Mouse (Mus musculus) CD4-positive, CD25-positive, alpha-beta regulatory T cell, adult 2 months (primary cell): Measurements from ENCODE around the gene Myh9.
"Not testable (repeated sequence)": the region's sequence is repeated elsewhere in the genome, so short reads cannot be mapped to it uniquely, and the experiment has no call there.

Experiments used
- DNase-seq: peaks from one replicate; pipeline ENCODE4 v3.0.0-alpha.2; 2012; ENCODE audit warnings: low read depth, low spot score

The Myh9 gene

DNA sequence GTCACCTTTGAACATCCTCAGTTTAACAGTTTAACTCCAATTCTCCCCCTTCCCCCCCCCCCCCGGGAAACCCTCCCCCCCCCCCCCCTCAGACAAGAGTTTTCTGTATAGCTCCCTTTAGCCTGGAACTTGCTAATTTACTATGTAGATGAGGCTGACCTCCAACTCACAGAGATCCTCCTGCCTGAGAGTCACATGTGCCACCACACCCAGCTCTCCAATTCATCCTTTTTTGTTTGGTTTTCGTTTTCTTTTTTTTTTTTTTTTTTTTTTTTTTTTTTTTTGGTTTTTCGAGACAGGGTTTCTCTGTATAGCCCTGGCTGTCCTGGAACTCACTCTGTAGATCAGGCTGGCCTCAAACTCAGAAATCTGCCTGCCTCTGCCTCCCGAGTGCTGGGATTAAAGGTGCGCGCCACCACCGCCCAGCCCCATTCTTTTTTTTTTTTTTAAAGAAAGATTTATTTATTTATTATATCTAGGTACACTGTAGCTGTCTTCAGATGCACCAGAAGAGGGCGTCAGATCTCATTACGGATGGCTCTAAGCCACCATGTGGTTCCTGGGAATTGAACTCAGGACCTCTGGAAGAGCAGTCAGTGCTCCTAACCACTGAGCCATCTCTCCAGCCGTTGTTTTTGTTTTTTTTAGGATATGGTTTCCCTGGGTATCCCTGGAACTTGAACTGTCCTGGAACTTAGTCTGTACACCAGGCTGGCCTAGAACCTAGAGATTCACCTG lies 25.4 kb upstream of the Myh9 start:
- not testable (repeated sequence) for DNase-seq

- no peak for DNase-seq
Observed at GRCm38 (mm10) chr15:77866583-77867220, 24.7 kb upstream of the Myh9 start.

GRCm38 (mm10) chr15:77864063-77864758 lies 22.2 kb upstream of the Myh9 start:
- no peak for DNase-seq

DNA sequence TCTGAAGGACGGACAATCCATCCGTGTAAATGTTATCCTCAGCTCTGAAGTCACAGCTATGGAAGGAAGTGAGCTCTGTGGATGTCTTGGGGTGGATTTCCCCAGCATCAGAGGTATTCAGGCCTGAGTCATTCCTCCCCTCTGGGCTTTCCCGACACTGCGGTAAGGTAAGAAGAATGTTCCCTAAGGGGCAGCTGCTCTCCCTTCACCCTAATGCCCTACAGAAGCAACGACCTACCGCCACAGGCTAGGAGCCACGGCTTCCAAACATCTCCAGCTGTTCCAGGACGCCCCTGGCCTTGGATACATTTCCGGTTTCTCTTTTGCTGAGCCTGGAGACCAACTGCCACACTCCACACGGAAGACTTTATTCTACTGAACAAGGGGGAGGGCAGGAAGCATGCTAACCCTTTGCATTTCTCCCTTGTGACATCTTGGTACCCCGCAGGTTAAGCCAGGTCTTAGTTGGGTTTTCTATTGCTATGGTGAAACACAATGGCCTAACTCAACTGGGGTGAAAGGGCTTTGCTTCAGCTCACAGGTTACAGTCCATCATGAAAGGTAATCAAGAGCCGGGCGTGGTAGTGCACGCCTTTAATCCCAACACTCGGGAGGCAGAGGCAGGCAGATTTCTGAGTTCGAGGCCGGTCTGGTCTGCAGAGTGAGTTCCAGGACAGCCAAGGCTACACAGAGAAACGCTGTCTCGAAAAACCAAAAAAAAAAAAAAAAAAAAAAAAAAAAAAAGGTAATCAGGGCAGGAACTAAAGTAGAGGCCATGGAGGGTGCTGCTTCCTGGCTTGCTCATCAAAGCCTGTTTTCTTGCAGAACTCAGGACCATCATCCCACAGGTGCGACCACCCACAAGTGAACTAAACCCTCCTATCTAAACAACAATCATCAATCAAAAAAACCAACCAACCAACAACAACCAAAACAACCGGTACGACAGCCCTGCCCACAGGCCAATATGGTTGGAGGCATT lies 21.3 kb upstream of the Myh9 start:
- DNase-seq = peak; percentile 50

DNA sequence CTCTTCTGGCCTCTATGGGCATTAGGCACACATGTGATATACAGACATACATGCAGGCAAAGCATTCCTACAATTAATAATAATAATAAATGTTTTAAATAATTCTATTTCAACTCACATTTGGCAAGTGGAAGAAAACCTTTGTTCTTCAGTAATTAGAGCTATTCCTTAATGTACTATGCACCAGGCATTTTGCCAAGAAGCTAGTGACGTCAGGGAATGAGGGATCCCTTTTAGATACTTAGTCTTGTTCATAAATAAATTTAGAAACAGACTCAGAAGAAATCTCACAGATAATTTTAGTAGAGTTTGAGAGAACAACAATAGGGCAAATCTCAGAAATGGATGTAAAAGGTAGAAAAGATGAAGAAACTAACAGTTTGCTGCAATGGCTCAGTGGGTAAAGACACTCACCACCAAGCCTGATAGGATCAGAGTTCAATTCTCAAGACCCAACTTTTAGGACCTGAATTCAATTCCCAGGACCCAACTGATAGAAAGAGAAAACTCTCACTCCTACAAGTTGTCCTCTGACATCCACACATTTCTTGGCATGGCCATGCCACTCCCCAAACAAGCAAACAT lies 18.2 kb upstream of the Myh9 start:
- DNase-seq = no peak

- DNase-seq = peak; percentile 79
Observed at GRCm38 (mm10) chr15:77857662-77858156, 15.7 kb upstream of the Myh9 start.

DNA sequence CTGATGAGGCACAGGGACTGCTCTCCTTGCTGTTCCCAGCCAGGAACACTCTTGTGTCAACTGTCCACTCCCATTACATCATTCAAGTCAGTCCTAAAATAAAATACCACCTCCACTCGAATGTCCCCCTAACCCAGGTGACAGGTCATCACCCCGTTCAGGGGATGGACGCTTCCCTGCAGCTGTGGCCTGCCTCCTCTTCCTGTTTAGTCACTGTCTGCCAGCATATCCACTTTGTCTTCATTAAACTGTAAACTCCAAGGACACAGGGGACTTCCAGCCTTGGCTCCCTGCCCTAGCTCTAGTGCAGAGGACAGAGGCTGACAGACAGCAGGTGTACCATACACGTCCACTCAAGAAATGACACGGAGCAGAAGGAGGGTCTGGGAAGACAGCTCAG lies 14.6 kb upstream of the Myh9 start:
- DNase-seq = no peak

- no peak for DNase-seq
Observed at GRCm38 (mm10) chr15:77855301-77855700, 13.3 kb upstream of the Myh9 start.

DNA sequence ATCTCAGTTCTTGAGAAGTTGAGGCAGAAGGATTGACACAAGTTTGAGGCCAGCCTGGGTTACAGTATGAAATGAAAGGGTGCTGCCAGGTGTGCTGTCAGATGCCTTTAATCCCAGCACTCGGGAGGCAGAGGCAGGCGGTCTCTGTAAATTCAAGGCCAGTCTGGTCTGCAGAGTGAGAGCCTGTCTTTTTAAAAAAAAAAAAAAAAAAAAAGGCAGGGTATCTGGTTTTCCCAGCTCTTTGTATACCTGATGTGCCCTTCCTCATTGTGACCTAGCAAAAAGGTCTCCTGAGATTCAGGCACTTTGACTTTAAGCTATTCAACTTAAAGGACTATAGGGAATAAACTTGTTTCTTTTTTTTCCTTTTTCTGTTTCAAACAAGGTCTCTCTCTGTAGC lies 10.0 kb upstream of the Myh9 start:
- DNase-seq = no peak

DNA sequence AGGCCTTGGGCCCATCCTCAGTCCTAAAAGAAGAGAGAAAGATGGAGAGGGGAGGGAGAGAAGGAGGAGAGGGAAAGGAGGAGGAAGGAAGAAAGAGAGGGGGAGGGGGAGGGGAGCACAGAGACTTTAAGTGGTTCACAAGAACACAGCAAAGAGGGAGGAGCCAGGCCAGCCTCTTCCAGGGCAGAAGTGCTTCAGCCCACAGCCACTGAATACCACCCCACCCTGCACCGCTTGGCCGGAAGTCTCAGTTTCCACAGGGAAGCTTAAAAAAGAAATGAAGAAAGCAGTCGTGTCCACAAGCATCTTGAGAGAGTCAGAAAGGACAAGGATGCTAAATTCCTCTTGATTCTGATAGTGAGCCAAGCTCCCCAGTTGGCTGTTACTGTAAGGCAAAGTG lies 9.2 kb upstream of the Myh9 start:
- peak; percentile 61 for DNase-seq

GRCm38 (mm10) chr15:77849572-77850229 lies 7.7 kb upstream of the Myh9 start:
- peak; percentile 78 for DNase-seq

- no peak for DNase-seq
Observed at GRCm38 (mm10) chr15:77849039-77849436, 7.1 kb upstream of the Myh9 start.

DNA sequence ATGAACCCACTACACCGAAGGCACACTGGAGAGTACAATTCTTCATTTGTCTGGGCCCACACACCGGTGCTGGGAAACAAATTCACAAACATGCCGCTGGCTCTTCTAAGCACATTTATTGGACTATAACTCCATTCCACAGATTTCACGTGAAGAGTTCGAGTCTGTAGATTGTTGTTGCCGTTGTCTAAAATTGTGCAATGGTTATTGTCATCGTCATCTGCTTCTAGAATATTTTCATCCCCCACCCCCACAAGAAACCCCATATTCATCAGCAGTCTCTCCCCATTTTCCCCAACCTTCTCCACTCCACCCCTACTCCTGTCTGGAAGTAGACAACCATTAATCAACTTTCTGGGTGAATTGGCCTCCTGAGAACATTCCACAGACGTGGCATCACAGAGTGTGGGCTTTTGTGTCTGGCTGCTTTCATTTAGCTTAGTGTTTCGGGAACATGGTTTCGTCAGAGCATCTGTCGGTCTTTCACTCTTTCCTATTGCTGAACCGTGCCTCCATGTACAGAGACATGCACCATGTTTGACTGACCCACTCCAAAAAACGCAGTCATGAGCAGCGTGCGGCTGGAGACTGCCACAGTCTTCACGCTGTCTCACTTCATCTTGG lies 6.6 kb upstream of the Myh9 start:
- DNase-seq = no peak

DNA sequence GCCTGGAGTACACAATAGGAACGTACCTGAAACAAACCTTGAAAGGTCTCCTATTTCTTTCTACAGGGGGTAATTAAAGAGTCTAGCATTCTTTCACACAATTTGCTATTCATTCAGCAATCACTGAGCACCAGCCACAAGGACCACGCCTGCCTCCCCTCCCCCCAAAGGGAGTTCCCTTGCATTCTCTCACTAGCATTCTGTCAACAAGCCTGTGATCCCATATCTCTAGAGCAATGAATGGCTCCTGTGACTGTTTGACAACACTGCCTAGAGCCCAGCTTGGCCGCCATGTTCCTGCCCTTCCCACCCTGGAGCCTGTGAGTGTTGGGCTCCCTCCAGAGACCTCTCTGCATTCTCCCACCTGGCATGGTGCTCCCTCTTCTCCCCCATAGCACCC lies 5.9 kb upstream of the Myh9 start:
- no peak for DNase-seq

GRCm38 (mm10) chr15:77847108-77847507 lies 5.1 kb upstream of the Myh9 start:
- DNase-seq = no peak

GRCm38 (mm10) chr15:77845931-77846595 lies 4.1 kb upstream of the Myh9 start:
- DNase-seq = peak; percentile 72

- no peak for DNase-seq
Observed at GRCm38 (mm10) chr15:77844955-77845635, 3.1 kb upstream of the Myh9 start.

GRCm38 (mm10) chr15:77844048-77844447 lies 2.1 kb upstream of the Myh9 start:
- no peak for DNase-seq

- not testable (repeated sequence) for DNase-seq
Observed at GRCm38 (mm10) chr15:77843494-77844041, 1.6 kb upstream of the Myh9 start.
